Mouse (Mus musculus) cerebellum, postnatal 14 days (tissue): ENCODE measurements at regions not wholly inside any gene's neighbourhood (a gene's known extent, or its start where the extent isn't known, plus 50 kb on each side); places are given as distances from the start of the nearest gene placed in this dataset.
A peak's percentile ranks its signal among the peaks of the same experiment; 100 is the strongest.

ENCODE experiments used
- DNase-seq, 2 experiments: peaks; one replicate each; pipeline ENCODE4 v3.0.0; 2021; ENCODE audit warnings: mixed read lengths in 2 of 2

DNA sequence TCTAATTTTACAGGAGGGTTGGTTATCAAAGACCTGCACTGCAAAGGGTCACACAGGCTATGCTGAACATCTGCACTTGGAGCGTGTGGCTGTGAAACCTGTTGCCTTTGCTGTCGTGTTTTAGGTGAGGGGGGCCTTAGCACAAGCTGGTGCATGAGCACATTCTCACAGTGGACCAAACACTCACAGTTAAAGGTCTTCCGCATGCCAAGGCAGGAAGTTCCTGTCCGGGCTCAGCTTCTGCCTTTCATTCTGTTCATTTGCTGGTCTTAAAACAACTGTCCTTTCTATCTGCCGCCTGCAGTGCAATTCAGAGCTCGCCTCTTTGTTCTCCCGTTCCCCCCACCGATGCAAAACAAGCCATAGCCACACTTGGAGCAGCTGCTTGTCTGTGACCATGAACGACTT is 402.8 kb downstream of the Efnb2 start:
- no peak for DNase-seq

DNA sequence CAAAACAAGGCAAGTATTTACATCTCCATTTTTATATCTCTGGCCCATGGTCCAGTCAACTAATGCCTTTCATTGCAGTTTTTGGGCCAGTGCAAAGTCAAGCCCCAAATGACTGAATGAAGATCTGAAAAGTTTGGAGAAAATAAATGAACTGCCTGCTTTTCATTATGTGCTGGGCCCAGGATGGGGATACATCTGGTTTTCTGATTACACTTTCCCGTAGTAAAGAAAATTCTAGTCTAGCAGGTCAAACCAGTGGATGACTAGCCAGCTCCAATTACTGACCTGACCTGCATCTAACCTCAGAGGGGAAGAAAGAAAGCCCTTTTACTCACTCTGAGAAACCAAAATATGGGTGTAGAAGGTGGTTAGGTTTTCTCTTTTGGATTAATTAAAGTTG is 404.7 kb downstream of the Efnb2 start:
- no peak for DNase-seq

DNA sequence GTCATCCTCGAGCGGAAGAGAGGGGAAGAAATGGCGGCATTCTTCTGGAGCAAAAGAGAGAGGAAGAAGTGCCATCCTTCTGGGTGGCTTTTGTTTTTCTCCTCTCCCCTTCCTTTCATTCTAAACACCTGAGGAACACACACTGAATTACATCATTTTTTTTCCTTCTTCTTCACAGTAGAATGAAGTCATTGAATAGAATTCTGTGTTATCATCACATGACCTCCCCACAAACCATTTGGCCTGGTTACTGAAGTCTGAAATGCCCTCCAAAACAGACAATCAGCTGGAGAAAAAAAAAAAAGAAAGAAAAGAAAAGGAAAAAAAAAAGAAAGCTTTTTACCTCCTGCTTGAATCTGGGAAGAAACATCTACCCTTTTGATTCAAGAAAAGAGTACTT is 406.6 kb downstream of the Efnb2 start:
- DNase-seq, result no peak

DNA sequence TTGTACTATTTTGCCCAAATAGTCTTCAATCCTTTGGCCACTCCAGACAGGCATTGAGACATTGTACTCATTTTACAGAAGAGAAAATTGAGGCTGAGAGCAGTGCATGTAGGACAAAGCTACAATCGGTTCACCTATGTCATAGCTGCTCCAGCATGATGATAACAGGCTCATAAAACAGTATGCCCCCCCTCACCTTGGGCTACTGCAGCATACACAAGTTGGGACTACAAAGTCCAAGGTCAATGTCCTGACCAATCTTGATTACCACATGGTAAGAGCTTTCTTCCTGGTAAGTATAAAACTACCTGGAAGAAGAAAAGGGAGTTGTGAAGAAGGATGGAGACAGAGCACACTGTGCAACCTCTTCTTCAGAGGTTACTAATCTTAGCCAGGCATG is 416.4 kb downstream of the Efnb2 start:
- DNase-seq, result no peak

DNA sequence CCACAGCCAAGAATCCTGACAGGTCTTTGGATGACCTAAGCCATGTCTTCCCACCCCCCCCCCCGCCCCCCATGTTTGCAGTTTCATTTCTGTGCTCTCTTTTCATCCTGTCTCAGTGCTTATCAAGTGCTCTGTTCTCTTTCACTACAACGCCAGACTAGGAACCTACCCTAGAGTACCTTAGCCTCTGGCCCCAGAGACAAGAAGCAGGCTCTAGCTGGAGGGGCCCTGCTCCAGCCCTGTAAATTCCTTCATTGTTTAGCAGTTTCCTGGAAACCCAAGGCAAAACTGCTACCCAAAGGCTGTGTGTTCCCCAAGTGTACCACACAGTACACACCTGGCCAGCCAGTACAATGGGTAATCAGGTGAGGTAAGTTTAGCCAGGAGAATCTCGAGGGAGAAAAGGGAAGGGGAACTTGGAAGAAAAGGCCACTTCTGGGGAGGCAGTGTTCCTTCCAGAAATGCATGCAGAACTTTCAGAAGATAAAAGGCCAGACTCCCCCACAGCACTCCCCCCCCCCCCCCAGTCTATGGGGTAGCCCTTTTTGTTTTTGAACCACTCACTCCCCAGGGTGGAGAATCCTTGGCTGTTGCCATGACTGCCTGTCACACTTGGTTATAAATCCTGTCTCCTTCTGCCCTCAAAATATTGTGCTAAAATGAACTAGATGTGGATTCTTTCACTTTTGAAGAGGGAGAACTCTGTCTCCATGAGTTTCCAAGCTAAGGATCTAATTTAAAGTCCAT is 419.1 kb downstream of the Efnb2 start:
- DNase-seq, result no peak

DNA sequence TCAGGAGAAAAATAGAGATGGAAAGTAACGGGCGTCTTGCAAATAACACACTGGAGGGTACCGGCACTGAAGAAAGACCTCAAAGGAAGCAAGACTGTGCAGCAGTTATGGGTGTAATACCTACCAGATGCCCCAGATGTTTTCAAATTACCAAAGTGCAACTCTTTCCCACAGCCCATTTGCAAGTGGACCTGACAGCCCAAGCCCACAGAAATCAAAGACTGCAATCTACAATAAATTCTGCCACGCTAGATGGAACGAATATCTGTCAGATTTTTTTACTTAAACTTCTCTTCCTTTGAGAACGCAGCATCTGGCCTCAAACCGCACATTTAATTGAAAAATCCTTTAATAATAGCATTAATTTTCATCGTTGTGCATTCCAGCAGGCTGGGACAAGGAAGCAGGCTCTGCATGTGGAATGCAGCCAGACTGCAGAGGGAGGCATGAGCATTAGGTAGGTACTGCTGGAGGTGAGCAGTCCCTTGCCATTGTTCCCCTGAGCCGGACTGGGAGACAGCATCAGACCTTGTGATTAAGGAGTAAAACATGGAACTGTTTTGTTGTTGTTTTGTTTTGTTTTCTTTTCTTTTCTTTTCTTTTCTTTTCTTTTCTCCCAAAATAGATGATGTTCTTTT is 419.9 kb downstream of the Efnb2 start:
- no peak for DNase-seq

DNA sequence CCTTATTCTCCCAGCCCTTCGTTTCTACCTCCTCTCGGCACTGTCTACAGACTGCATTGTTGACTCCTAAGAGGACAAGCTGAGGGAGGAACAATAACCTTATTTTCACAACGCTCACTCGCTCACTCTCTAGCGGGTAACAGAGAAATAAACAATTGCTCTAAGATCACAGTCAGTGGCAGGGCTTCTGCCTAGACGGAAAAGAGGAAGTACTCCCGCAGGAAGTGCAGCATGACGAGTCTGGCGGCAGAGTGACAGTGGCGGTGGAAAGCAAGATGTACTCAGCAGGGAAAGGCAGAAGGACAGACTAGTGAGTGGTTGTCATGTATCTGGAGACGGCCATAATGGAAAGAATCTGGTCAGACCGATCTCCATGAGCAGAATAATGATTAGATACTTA is 421.6 kb downstream of the Efnb2 start:
- DNase-seq, result peak in 1 of 2 experiments; percentile 14

DNA sequence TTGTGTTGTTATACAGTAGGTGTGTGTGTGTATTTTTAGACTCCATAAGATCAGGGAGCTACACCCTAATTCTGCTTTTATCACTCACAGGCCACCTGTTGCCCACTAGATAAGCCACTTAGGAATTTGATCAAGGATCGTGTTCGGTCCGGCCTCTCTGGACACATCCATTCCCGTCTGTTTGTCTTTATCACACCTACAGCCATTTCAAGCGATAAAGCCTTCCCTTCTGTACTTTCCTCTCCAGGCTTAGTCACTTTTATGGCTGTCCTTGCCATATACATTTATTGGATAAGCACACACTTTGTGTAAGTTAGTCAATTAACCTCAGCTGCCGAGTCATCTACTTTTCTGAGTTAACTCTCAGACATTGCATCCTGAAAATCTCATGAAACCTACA is 423.0 kb downstream of the Efnb2 start:
- DNase-seq, result no peak

DNA sequence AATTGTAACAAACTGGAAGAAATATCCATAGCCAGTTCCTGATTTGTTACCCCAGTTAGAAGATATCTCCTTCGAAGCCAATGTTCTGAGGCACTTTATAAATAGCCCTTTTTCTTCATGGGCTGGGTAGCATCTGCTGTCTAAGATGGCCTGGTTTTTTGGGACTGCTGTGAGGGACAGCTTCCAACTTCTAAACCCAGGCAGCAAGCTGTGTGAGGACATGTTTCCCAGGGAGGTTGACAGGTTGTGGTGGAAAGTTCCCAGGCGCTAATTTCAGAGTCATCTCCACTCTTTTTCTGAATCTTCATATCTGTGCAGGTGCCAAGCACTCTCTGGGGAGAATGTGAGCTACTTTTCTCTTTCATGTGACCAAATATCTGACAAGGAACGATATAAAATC is 427.4 kb downstream of the Efnb2 start:
- peak; percentile 46 to 75 for DNase-seq

DNA sequence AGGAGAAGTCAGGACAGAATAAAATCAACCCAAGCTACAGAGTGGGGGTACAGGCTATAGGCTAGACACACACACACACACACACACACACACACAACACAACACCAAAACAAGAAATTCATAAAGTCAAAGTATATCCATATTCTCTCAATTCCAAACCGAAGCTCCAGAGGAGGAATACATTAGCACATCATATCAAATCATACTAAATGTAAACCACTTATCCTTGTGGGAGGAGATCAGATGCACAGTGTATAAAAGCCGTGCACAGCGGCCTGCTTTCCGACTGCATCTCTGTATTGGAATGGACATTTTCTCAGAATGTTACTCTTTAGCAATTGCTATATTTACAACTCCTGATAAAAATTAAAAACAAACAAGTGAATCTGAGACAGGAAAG is 427.9 kb downstream of the Efnb2 start:
- no peak for DNase-seq

DNA sequence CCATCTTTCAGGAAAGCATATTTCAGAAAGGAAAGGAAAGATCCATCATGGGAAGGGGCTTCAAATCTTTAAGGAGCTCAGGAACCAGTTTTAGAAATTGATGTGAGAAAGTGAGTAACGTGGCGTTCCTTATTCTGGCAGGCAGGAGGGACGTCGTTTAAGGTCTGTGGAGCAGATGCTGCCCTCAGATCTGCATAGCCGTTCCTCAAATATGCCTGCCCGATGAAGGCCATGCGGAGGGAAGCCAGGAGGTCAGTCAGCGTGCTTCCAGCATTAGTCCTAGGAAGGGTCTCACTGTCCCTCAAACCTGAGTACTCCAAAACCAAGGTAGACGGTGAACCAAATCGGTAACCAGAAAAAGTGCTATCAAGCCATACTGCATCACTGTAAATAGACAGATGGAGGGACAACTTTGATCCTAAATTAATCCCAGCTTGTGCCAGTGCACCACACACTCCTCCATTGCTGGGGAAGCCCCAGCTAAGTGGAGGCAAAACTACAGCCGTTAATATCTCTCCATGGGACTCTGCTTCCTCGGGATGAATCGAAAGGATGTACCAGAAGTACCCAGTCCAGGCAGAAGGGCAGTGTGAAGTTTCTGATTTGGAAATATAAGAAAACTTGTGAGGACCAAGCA is 428.9 kb downstream of the Efnb2 start:
- DNase-seq, result peak; percentile 13 to 46

DNA sequence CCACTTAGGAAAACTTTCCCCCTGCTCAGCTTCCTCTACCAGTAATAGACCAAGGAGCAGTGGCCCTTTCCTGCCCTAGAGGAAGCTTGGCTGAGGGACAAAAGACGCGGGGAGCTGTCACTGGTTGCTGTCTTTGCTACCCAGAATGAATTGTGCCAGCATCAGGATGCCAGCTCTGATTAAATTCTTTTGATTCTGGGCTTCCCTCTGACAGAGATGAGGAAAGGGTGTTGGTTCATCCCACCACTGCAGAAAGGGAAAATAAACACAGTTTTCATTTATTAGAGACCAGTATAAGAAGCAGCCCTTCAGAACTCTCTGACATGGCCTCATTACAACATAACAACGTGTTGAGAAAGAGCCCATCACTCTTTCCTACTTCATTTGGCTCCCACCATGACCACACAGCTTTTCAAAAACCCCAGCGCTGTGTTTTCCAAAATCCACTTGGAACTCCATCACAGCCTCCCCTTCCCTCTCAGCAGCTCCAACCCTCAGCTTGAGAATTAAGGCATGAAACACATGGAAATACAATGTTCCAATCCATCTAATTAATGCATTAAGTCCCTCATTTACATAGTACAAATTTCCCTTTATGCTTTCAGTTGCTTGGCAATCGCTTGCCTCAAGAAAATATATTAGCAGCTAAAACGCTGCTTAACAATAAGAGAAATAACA is 429.6 kb downstream of the Efnb2 start:
- DNase-seq, result peak; percentile 84 to 85

DNA sequence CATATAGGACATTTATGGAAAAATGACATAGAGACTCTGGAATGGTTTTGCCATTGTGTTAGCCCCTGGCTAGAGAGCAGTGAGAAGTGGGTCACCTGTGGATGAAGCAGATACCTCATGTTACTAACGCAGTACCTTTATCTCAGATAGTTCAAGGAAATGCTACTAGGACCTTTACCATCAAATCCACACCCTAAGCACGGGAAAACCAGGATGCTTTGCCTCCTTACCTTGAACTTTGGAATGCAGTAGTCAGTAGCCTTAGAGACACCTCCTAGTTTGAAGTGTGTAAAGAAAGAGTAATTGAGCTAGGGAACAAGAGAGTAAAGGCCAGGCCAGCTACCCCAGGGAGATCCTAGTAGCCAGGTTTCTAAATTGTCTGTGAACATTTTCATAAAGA is 435.0 kb downstream of the Efnb2 start:
- no peak for DNase-seq

DNA sequence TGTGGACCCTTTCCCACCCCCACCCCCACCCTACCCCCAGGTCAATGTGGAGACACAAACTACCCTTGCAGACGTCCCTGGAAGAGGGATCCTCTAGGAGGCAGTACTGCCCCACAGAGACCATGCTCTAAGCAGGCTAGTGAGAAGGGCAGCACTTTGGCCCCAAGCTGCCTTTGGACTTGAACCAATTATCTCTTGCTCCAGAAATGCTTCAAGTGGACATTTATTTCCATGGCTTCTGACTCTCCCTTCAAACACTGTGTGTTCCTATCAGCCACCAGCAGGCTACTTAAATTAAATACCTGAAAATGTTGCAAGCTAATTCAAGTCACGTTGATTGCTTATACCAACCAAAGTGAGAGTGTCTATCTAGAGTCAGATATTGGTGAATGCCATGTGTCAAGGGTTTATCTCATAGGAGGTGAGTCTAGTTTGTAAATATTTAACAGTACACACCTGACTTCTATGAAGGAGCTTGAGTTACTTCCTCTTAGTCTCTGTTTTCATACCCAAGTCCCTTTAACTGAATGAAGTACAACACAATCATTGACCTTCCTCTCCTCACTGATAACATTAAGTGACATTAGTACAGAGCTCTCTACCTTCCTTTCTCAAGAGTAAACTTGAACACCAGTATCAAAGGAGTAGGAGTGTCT is 435.7 kb downstream of the Efnb2 start:
- DNase-seq, result peak; percentile 45 to 53

DNA sequence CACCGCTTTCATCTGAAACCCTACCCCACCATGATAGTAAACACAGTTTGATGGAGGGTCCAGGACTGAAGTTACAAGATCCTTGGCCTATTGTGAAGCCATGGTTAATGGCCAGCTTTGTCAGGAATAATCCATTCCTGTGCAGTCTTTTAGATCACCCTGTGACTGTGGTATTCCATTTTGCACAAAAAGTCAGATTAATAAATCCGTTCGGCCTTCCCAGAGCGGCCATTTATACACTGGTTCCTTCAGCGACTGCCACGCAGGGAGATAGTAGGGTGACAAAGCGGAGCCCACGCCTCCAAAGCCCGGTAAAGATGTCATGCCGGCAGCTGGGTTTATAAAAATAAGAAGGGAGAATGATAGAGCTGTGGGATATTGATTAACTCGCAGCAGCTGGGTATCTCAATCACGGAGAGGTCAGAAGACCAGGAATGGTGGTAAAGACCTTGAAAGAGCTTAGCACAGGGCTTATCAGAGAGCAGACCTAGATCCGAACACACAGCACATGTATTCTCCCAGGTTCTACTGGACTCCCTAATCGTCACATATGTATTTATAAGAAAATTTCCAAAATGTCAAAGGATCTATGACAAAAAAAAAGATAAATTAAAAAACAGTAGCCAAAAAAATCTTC is 440.5 kb downstream of the Efnb2 start:
- no peak for DNase-seq

DNA sequence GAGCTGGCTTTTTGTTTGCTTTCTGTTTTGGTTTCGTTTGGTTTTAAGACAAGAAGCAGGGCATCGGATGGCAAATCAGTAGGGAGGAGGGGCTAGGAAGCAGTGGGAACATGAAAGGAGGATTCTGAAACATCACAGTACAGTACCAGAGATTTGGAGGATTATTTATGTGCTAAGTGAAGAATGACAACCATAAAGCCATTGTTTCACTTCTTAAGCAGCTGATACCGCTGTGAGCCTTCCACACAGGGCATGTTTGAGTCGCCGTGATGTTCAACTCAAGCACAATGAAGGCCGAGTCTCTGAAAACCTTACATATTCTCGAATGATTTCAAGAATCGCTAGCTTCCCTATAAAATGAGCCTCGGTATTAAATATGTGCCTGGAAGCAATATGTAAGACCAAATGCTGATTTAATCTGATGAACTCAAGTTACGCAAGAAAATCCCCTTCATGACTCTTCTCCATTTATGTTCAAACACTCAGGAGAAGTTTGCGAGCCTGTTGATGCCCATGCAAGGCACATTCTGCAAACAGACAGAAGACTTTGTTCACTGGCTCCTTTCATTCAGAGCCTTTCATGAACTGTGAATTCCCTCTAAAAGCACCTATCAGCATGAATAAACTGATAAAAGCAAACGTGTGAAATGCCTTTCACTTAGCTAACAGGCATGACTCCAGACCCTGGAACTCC is 441.2 kb downstream of the Efnb2 start:
- no peak for DNase-seq

DNA sequence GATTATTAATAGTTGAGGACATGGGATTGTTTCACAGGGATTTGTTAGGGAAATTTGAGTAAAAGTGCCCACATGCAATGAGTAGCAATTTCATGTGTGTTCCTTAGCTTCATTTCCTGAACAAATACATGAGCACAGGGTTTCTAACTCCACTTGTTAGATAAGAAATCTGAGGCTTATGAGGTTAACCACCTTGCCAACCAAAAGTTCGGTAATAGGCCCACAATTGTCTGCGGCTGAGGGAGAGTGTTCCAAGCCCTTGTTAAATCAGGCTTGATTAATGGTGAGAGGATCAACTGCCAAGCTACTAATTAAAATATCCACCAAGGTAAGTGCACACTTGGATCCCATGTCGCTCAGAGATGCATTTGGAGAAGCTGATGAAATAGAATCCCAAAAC is 468.0 kb downstream of the Efnb2 start:
- peak in 1 of 2 experiments; percentile 29 for DNase-seq

DNA sequence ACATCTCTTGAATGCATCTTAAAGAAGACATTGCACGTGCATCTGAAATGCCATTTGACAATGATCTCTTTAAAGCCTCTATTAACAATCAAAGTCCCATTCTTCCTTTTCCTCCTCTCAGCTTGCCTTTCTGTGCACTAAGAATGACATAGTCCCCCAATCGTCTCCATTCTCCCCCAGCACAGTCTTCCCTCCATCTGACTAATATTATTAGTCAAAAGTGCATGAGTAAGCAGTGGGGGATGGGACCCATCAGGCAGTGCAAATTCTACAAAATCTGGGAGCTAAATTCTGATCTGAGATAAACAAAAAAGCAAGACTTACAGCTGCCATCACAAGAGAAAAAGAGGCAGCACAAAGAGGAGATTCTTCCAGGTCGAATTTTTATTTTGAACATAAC is 475.0 kb downstream of the Efnb2 start:
- no peak for DNase-seq

DNA sequence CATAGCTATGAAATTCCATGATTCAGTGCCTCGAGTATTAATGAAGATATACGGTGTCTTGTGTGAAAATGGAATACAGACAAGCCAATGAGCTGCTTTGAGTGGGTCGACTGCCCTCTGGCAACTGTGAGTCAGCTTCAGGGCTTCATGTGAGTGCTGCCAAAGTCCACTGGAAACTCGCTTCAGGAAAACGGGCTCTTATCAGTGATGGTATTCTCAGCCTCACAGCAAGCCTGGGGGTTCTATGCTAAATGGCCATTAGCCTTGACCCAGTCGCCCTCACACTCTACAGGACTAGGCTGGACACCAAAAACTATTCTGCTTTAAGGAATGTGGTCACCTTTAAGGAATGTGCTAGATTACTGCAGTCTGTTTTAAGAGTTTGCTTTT is 477.8 kb downstream of the Efnb2 start:
- no peak for DNase-seq

DNA sequence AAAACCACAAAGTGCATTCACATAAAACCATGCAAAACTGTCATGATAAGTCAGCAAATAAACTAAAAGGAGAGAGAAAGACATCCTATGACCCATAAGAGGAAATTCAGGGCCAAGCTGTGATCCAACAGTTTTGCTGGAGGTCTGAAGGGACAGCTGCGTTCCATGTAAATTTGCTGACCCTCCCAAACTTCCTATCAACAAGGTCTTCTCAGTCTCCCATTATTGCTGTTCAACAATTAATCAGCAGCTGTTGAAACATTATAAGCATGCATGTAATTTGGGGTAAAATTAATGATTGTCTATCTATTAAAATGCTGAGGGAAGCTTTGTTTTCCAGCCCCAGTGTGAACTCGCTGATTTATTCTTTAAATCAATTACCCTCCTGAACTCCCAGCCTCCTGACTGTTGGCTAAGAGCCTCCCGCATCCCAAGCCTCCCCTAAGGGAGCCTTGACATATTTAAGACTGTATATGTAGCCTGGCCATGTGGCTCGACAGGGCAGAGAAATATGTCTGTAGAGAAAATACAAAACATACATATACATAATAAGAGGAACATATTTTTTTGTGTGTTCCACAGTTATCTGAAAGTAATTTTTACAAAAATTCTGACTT is 478.3 kb downstream of the Efnb2 start:
- DNase-seq, result no peak

DNA sequence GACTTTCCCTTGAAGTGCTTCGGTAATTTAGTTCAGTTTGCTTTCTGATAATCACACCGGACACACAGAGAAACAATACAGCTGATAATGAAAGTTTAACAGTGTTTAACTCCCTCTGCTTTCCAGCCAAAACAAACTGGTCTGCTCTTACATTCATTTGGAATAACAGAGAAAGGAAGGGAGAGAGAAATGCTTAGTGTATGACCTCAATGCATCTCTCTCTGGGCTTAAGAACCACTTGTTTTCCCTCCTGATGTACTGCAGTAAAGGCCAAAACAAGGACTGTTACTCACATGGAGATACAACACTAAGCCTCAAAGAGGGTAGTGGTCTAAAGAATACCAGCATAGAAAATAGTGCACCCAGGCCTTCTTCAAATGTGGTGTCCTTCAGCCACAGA is 478.9 kb downstream of the Efnb2 start:
- DNase-seq, result no peak

DNA sequence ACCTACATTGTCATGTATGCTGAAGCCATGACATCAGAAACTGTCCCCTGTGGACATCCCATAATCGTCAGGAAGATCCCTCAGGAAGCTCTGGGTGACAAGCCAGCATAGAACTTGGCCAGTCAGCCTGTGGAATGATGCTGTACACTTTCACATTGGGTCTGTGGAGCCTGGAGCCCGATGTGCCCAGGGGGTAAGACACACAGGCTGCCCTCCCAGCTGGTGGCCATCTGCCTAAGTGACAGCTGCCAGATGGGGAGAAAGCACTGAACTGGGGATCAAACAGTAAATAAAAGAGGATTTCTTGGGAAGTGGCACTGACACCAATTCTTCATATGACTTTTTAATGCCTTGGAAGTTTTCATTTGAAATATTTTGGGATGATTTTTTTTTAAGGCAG is 486.8 kb downstream of the Efnb2 start:
- DNase-seq, result peak; percentile 23 to 38
